Mouse (Mus musculus) liver, embryonic 16.5 days (tissue): ENCODE results near the gene Enthd1. TPM values are rescaled to one million over a fixed set of nuclear protein-coding genes. Genes with fewer than 3 reads are reported as not detected.
"Not testable (repeated sequence)": the region's sequence is repeated elsewhere in the genome, so short reads cannot be mapped to it uniquely, and the experiment has no call there.

Source experiments
- ATAC-seq: fragments of 200-750 bp; cut with Nextera tagmentation; 2 replicates; pipeline ENCODE4 v1.8.0; 2017; ENCODE audit warnings: low read depth, mild to moderate bottlenecking, moderate number of reproducible peaks, moderate library complexity
- H3K27ac ChIP-seq: fragments of 300-500 bp; sonication (generic); 2 replicates; pipeline ENCODE4 v1.5.1; 2014; ENCODE audit warnings: mild to moderate bottlenecking, low read length
- H3K27me3 ChIP-seq: fragments of 300-500 bp; sonication (generic); 2 replicates; pipeline ENCODE4 v1.6.1; 2014; ENCODE audit warnings: low read depth, low read length, mixed read lengths; ENCODE audit not compliant: control insufficient read depth, insufficient read depth
- H3K36me3 ChIP-seq: fragments of 300-500 bp; sonication (generic); 2 replicates; pipeline ENCODE4 v1.6.1; 2014; ENCODE audit warnings: mild to moderate bottlenecking; ENCODE audit not compliant: control insufficient read depth, insufficient read depth
- H3K4me1 ChIP-seq: fragments of 300-500 bp; sonication (generic); 2 replicates; pipeline ENCODE4 v1.6.1; 2014; ENCODE audit warnings: low read depth, low read length, mixed read lengths; ENCODE audit not compliant: control insufficient read depth
- H3K4me2 ChIP-seq: fragments of 300-500 bp; sonication (generic); 2 replicates; pipeline ENCODE4 v1.6.1; 2014; ENCODE audit warnings: low read depth, low read length, mixed read lengths
- H3K4me3 ChIP-seq: fragments of 300-500 bp; sonication (generic); 2 replicates; pipeline ENCODE4 v1.5.1; 2014; ENCODE audit warnings: low read depth, mild to moderate bottlenecking, low read length
- H3K9ac ChIP-seq: fragments of 300-500 bp; sonication (generic); 2 replicates; pipeline ENCODE4 v1.6.1; 2014; ENCODE audit warnings: low read depth, low read length
- H3K9me3 ChIP-seq: fragments of 300-500 bp; sonication (generic); replicated peaks from 2 replicates; pipeline ENCODE4 v1.6.1; 2016; ENCODE audit warnings: low read length; ENCODE audit not compliant: control insufficient read depth
- WGBS: fragments of 180-500 bp; shearing (Covaris S2); extraction: QIAGEN DNeasy Blood & Tissue Kit; methylation state at CpG from one replicate; pipeline ENCODE4 v1.1.7; 2014; ENCODE audit not compliant: insufficient replicate concordance; 5-methylcytosine and 5-hydroxymethylcytosine counted together
- polyA plus RNA-seq: library from polyadenylated mRNA; unstranded; fragments of >200 nt; fragmentation: Nextera tagmentation; extraction: Ambion mirVana; gene quantifications from 2 replicates; pipeline ENCODE4 v1.2.1, GENCODE M21; 2015

Enthd1 gene
- polyA plus RNA-seq, 1 experiment from 2014 or later, result not detected

DNA sequence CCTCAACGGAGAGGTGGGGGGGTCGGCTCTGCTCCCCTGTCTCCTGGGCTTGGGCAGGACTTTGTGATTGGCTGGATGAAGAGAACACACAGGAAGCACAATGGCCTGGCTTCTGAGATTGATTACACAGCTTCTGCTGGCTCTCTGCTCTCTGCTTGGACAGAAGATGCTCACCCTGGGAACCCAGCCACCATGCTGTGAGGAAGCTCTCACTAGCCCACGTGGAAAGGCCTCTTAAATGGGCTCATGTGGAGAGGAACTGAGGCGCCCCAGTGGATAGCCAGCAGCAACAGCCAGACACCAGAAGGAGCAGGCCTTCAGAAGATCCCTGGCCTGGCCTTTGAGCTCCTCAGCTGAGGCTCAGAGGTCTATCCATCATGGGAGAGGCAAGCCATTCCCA is 59.9 kb downstream of the Enthd1 start:
- H3K4me1 ChIP-seq, result no peaks in the 10 kb centered on the region
- H3K27ac ChIP-seq, result no peak overlapping the region
- no peak overlapping the region for H3K9ac ChIP-seq
- WGBS, result 37% methylated on average over 4 of the region's 4 CpGs
- no peaks in the 10 kb centered on the region for H3K9me3 ChIP-seq
- no peak overlapping the region for H3K4me2 ChIP-seq
- ATAC-seq, result no peak
- no peaks in the 10 kb centered on the region for H3K27me3 ChIP-seq
- H3K4me3 ChIP-seq, result no peak overlapping the region
- no peaks in the 10 kb centered on the region for H3K36me3 ChIP-seq

DNA sequence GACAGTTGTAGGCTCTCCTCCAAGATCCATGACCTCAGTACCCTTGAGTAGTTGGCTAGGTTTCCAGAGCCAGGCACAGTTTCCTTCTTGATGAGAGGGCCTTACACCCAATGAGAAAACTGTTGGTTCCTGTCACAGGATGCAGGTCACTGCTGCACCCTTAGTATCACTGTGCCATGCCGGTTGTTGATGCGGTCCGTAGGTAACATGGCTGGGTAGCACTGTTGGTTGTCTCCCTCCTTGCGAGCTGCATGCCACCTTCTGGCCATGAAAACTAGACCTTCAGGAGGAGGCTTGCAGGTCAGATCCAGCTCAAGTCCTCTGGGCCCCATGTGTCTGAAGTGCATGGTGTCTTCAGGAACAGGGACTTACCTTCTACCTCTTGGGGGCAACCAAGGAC is 61.8 kb downstream of the Enthd1 start:
- not testable (repeated sequence) for H3K4me2 ChIP-seq, H3K36me3 ChIP-seq, H3K9me3 ChIP-seq, H3K27me3 ChIP-seq, H3K27ac ChIP-seq, H3K9ac ChIP-seq, ATAC-seq, H3K4me1 ChIP-seq, H3K4me3 ChIP-seq
- 82% methylated on average over 4 of the region's 4 CpGs for WGBS

DNA sequence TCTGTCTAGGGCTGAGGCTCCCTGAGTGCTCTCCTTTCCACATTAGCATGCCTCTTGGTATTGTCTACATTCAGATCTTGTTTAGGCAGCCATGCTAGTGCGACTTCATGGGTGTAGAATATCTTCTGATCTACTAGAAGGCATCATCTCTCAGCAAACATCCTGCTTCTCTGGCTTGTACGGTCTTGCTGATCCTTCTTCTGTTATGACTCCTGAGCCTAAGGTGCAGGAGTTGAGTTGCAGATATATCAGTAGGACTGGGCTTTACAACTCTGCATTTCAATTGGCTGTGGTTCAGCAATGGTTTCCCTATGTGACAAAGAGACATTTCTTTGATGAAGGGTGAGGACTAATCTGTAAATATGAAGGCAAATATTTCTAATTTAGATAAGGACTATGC is 62.2 kb downstream of the Enthd1 start:
- no peaks in the 10 kb centered on the region for H3K36me3 ChIP-seq
- no peaks in the 10 kb centered on the region for H3K9me3 ChIP-seq
- H3K27me3 ChIP-seq, result no peaks in the 10 kb centered on the region; the same call in 1 of the 2 replicates
- H3K9ac ChIP-seq, result no peak overlapping the region
- 76% methylated on average over 2 of the region's 2 CpGs for WGBS
- no peak for ATAC-seq
- no peak overlapping the region for H3K4me3 ChIP-seq
- no peak overlapping the region for H3K4me2 ChIP-seq
- H3K27ac ChIP-seq, result no peak overlapping the region
- H3K4me1 ChIP-seq, result no peaks in the 10 kb centered on the region

DNA sequence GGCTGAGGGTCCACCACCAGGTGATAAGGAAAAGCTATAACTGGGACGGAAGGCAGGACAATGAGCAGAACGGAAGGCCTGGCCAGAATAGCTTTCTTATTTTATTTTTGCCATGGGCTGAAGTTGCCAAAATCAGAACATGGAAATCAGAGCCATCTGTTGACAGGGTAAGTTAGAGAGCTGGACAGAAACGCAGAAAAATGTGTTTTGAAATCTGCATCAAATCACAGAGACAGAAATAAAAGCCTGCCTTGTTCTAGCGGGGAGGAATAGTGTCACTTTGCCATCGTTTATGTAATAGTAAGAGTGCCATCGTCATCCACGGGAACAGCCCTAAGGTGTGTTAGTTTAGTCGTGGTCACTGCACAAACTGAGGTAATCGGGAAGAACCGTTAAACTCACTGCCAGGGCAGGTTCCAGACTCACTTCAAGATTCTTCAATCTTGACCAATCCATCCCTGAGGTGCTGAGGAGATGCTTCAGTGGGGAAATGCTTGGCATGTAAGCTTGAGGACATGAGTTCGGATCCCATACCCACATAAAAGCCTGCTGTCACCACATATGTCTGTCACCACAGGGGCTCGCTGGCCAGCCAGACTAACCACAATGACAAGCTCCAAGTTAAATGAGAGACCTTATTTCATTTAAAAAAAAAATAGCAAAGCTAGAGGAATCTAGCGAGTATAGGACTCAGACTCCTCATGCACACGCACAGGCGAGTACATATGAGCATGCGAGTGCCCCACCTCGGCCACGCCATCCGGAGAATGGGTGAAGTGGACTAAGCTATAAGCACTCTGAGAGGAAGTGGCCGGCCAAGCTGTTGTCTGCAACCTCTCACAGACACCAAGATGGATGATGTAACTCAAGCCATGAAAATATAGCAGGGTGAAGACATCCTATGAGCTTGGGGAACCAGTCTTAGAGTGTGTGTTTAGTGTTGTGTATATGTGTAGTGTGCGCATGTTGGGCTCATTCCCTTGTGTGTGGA is 63.6 kb downstream of the Enthd1 start:
- no peaks in the 10 kb centered on the region for H3K4me1 ChIP-seq
- no peak overlapping the region for H3K4me2 ChIP-seq
- no peak overlapping the region for H3K27ac ChIP-seq
- WGBS, result 62% methylated on average over 21 of the region's 21 CpGs
- H3K4me3 ChIP-seq, result no peak overlapping the region
- no peaks in the 10 kb centered on the region for H3K9me3 ChIP-seq
- no peaks in the 10 kb centered on the region; the same call in 1 of the 2 replicates for H3K27me3 ChIP-seq
- no peaks in the 10 kb centered on the region for H3K36me3 ChIP-seq
- H3K9ac ChIP-seq, result no peak overlapping the region
- ATAC-seq, result no peak

DNA sequence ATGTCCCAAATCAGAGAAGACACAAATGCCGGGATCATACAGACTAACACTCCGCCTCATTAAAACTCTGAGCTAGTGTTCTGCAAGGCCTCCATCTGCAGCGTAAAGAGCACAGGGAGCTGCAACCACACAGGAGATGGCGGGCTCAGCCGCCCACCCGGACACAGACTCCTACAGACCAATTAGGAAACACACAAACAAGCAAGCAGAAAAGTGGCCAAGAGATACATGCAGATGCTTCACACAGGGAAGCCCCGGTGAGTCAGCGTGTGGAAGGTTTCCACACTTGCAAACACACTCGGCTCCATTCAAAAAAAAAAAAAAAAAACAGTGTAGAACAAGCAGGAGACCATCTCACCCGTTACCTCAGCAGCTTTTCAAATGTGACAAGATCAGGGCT is 64.5 kb downstream of the Enthd1 start:
- Histone ChIP-seq H3K4me1 (no peaks in the 10 kb centered on the region), H3K4me3 (no peak overlapping the region), H3K36me3 (no peaks in the 10 kb centered on the region), H3K9me3 (no peaks in the 10 kb centered on the region), H3K27me3 (no peaks in the 10 kb centered on the region; the same call in 1 of the 2 replicates), H3K9ac (no peak overlapping the region), H3K4me2 (no peak overlapping the region), H3K27ac (no peak overlapping the region)
- WGBS, result 66% methylated on average over 10 of the region's 10 CpGs
- ATAC-seq, result no peak

DNA sequence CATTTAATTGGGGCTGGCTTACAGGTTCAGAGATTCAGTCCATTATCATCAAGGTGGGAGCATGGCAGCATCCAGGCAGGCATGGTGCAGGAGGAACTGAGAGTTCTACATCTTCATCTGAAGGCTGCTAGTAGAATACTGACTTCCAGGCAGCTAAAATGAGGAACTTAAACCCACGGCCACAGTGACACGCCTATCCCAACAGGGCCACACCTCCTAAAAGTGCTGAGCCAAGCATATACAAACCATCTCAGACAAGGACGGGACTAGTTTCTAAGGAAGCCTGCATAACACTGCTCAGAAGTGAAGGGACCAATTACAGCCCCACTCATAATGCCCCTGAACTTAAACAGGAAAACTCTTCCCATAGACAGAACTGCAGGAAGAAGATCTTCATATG is 67.2 kb downstream of the Enthd1 start:
- WGBS, result 4% methylated on average over 3 of the region's 3 CpGs
- not testable (repeated sequence) for H3K9me3 ChIP-seq, H3K27ac ChIP-seq, ATAC-seq, H3K4me3 ChIP-seq, H3K4me2 ChIP-seq, H3K36me3 ChIP-seq, H3K27me3 ChIP-seq, H3K9ac ChIP-seq, H3K4me1 ChIP-seq

DNA sequence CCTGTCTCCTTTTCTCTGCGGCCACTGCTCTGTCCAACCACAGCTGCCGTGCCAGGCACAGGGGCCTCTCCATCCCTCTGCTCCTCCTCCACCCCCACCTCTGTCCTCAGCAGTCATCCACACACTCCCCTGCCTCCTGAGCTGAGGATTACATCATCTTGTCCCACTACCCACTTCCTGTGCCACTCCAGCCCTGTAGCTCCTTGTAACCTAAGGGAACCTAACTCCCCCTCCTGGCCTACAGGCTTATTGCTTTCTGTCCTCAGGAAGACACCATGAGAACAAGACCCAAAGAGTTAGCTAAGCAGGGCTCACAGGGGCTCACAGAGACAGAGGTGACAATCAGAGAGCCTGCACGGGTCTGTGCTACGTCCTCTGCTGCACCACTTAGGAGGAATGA is 73.5 kb downstream of the Enthd1 start:
- Histone ChIP-seq H3K4me1 (no peaks in the 10 kb centered on the region), H3K4me2 (no peak overlapping the region), H3K4me3 (no peak overlapping the region), H3K27ac (no peak overlapping the region), H3K9me3 (no peaks in the 10 kb centered on the region), H3K36me3 (no peaks in the 10 kb centered on the region), H3K27me3 (no peaks in the 10 kb centered on the region), H3K9ac (no peak overlapping the region)
- no peak for ATAC-seq
- WGBS, result 72% methylated on average over 4 of the region's 4 CpGs

DNA sequence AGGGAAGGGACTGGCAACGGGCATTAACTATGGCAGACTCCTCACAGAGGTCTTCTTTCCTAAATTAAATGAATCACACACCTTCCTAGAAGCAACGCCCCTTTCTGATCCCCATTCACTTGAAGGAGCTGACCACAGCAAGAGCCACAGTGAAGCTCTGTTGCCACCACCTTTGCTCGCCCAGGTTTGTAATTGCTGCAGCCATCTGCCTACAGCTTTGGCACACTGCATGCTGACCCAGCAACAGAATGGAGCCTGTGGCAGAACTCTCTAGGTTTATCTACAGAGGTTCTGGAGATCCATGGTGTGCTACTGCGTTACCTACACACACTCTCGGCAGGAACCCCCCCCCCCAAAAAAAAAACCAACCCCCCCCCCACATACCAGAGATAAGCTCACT is 74.8 kb downstream of the Enthd1 start:
- Histone ChIP-seq H3K4me2 (no peak overlapping the region), H3K9me3 (no peaks in the 10 kb centered on the region), H3K36me3 (no peaks in the 10 kb centered on the region), H3K27ac (no peak overlapping the region), H3K27me3 (no peaks in the 10 kb centered on the region), H3K4me3 (no peak overlapping the region), H3K4me1 (no peaks in the 10 kb centered on the region), H3K9ac (no peak overlapping the region)
- no peak for ATAC-seq
- WGBS, result 62% methylated on average over 5 of the region's 5 CpGs

DNA sequence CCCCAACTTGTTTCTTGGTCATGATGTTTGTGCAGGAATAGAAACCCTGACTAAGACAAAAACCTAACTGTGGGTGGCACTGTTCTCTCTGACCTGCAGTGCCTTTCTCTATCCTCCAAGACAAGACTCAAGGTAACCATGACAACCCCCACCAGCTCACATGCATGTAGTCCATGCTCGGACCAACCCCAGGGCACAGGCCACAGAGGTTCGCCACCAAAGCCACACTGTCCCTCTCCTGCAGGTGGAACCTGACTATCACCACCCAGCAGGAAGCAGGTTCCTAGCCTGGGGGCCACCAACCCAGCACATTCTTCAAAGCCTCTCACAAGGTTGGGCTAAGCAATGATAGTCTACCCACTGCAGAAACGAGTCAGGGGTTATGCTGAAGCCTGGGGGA is 76.3 kb downstream of the Enthd1 start:
- Histone ChIP-seq H3K9me3 (no peaks in the 10 kb centered on the region), H3K4me2 (no peak overlapping the region), H3K27ac (no peak overlapping the region), H3K4me3 (no peak overlapping the region), H3K36me3 (no peaks in the 10 kb centered on the region), H3K27me3 (no peaks in the 10 kb centered on the region), H3K9ac (no peak overlapping the region), H3K4me1 (no peaks in the 10 kb centered on the region)
- WGBS, result 26% methylated on average over 3 of the region's 3 CpGs
- ATAC-seq, result no peak
